Mouse (Mus musculus): ENCODE data around the gene Carns1. TPM values are rescaled to one million over a fixed set of nuclear protein-coding genes. Genes with fewer than 3 reads are reported as not detected.

The Carns1 gene
- polyA plus RNA-seq, 1 experiment from 2014 or later = 6.0 TPM

- H3K9me3 ChIP-seq (ENCODE audit: control insufficient read depth, low read length) = no peaks in the 10 kb centered on the region
- WGBS = 65% methylated on average over 6 of the region's 6 CpGs
- no peak overlapping the region for H3K27ac ChIP-seq
- H3K4me2 ChIP-seq (replicated peaks) = no peak overlapping the region
- H3K27me3 ChIP-seq (ENCODE audit: control insufficient read depth, insufficient read depth, low read length) = no peaks in the 10 kb centered on the region
- ATAC-seq (ENCODE audit: low FRiP score) = no peak
- no peak overlapping the region for H3K4me3 ChIP-seq (replicated peaks; ENCODE audit: low read length)
- H3K9ac ChIP-seq = no peak overlapping the region
- DNase-seq (ENCODE audit: low spot score) = no peak
- no peaks in the 10 kb centered on the region for H3K4me1 ChIP-seq (replicated peaks; ENCODE audit: control insufficient read depth, insufficient read depth, low read length)
- peaks cover 76% of the 10 kb centered on the region for H3K36me3 ChIP-seq (replicated peaks; ENCODE audit: control insufficient read depth, insufficient read depth)
Measured at GRCm38 (mm10) chr19:4155223-4156072, 19.8 kb downstream of the Carns1 start.

GRCm38 (mm10) chr19:4154437-4155222 is 20.6 kb downstream of the Carns1 start:
- DNase-seq (ENCODE audit: low spot score) (no peak), ATAC-seq (ENCODE audit: low FRiP score) (no peak)
- Histone ChIP-seq H3K9me3 (ENCODE audit: control insufficient read depth, low read length) (no peaks in the 10 kb centered on the region), H3K4me2 (replicated peaks) (no peak overlapping the region), H3K4me1 (replicated peaks; ENCODE audit: control insufficient read depth, insufficient read depth, low read length) (0 out of 2 replicates have a peak, but pooled peaks cover 1% of the 10 kb centered on the region), H3K9ac (no peak overlapping the region), H3K4me3 (replicated peaks; ENCODE audit: low read length) (no peak overlapping the region), H3K27me3 (ENCODE audit: control insufficient read depth, insufficient read depth, low read length) (no peaks in the 10 kb centered on the region), H3K36me3 (replicated peaks; ENCODE audit: control insufficient read depth, insufficient read depth) (peaks cover 73% of the 10 kb centered on the region), H3K27ac (no peak overlapping the region)
- 87% methylated on average over 10 of the region's 13 CpGs for WGBS

GRCm38 (mm10) chr19:4153232-4153654 is 22.0 kb downstream of the Carns1 start, which contains the start of gene Ptprcap:
Gene Ptprcap, plus strand, starts transcription at chr19:4153604.
- DNase-seq (ENCODE audit: low spot score) = no peak

GRCm38 (mm10) chr19:4152445-4153231 is 22.6 kb downstream of the Carns1 start:
- H3K9me3 ChIP-seq (ENCODE audit: control insufficient read depth, low read length) = no peaks in the 10 kb centered on the region
- no peak for DNase-seq (ENCODE audit: low spot score)
- no peaks in the 10 kb centered on the region for H3K27me3 ChIP-seq (ENCODE audit: control insufficient read depth, insufficient read depth, low read length)
- no peak overlapping the region for H3K9ac ChIP-seq
- no peak overlapping the region for H3K4me2 ChIP-seq (replicated peaks)
- WGBS = 85% methylated on average over 8 of the region's 8 CpGs
- no peak overlapping the region for H3K4me3 ChIP-seq (replicated peaks; ENCODE audit: low read length)
- peaks cover 53% of the 10 kb centered on the region for H3K36me3 ChIP-seq (replicated peaks; ENCODE audit: control insufficient read depth, insufficient read depth)
- ATAC-seq (ENCODE audit: low FRiP score) = no peak
- H3K27ac ChIP-seq = no peak overlapping the region
- H3K4me1 ChIP-seq (replicated peaks; ENCODE audit: control insufficient read depth, insufficient read depth, low read length) = peaks cover 14% of the 10 kb centered on the region

More at GRCm38 (mm10) chr19:4153232-4153654, 22.0 kb downstream of the Carns1 start, which contains the start of gene Ptprcap:
- Histone ChIP-seq H3K9ac (no peak within 1 kb of the TSS), H3K9me3 (ENCODE audit: control insufficient read depth, low read length) (no peaks in the 10 kb centered on the region), H3K27ac (no peak within 1 kb of the TSS), H3K36me3 (replicated peaks; ENCODE audit: control insufficient read depth, insufficient read depth) (peaks cover 59% of the 10 kb centered on the region), H3K4me1 (replicated peaks; ENCODE audit: control insufficient read depth, insufficient read depth, low read length) (peaks cover 9% of the 10 kb centered on the region), H3K4me2 (replicated peaks) (no peak within 1 kb of the TSS), H3K27me3 (ENCODE audit: control insufficient read depth, insufficient read depth, low read length) (no peaks in the 10 kb centered on the region), H3K4me3 (replicated peaks; ENCODE audit: low read length) (no peak within 1 kb of the TSS)
- 76% methylated on average over 11 of the region's 11 CpGs for WGBS
- no peak for ATAC-seq (ENCODE audit: low FRiP score)

- no peak overlapping the region for H3K4me2 ChIP-seq (replicated peaks)
- no peaks in the 10 kb centered on the region for H3K9me3 ChIP-seq (ENCODE audit: control insufficient read depth, low read length)
- DNase-seq (ENCODE audit: low spot score) (no peak), ATAC-seq (ENCODE audit: low FRiP score) (no peak)
- no peak overlapping the region for H3K4me3 ChIP-seq (replicated peaks; ENCODE audit: low read length)
- H3K27me3 ChIP-seq (ENCODE audit: control insufficient read depth, insufficient read depth, low read length) = no peaks in the 10 kb centered on the region
- H3K9ac ChIP-seq = no peak overlapping the region
- H3K4me1 ChIP-seq (replicated peaks; ENCODE audit: control insufficient read depth, insufficient read depth, low read length) = peaks cover 14% of the 10 kb centered on the region
- WGBS = 89% methylated on average over 5 of the region's 5 CpGs
- no peak overlapping the region for H3K27ac ChIP-seq
- H3K36me3 ChIP-seq (replicated peaks; ENCODE audit: control insufficient read depth, insufficient read depth) = peaks cover 46% of the 10 kb centered on the region
Measured at GRCm38 (mm10) chr19:4151898-4152297, 23.4 kb downstream of the Carns1 start.

GRCm38 (mm10) chr19:4151488-4151860 is 23.8 kb downstream of the Carns1 start:
- peaks cover 42% of the 10 kb centered on the region for H3K36me3 ChIP-seq (replicated peaks; ENCODE audit: control insufficient read depth, insufficient read depth)
- no peaks in the 10 kb centered on the region for H3K9me3 ChIP-seq (ENCODE audit: control insufficient read depth, low read length)
- H3K4me3 ChIP-seq (replicated peaks; ENCODE audit: low read length) = no peak overlapping the region
- H3K27me3 ChIP-seq (ENCODE audit: control insufficient read depth, insufficient read depth, low read length) = no peaks in the 10 kb centered on the region
- H3K4me2 ChIP-seq (replicated peaks) = no peak overlapping the region
- ATAC-seq (ENCODE audit: low FRiP score) (no peak), DNase-seq (ENCODE audit: low spot score) (no peak)
- H3K9ac ChIP-seq = no peak overlapping the region
- no peak overlapping the region for H3K27ac ChIP-seq
- WGBS = 90% methylated on average over 4 of the region's 5 CpGs
- H3K4me1 ChIP-seq (replicated peaks; ENCODE audit: control insufficient read depth, insufficient read depth, low read length) = peaks cover 14% of the 10 kb centered on the region

GRCm38 (mm10) chr19:4150567-4151487 is 24.5 kb downstream of the Carns1 start:
- WGBS = 90% methylated on average over 22 of the region's 22 CpGs
- Histone ChIP-seq H3K4me1 (replicated peaks; ENCODE audit: control insufficient read depth, insufficient read depth, low read length) (peaks cover 14% of the 10 kb centered on the region), H3K9me3 (ENCODE audit: control insufficient read depth, low read length) (no peaks in the 10 kb centered on the region), H3K27me3 (ENCODE audit: control insufficient read depth, insufficient read depth, low read length) (no peaks in the 10 kb centered on the region), H3K36me3 (replicated peaks; ENCODE audit: control insufficient read depth, insufficient read depth) (peaks cover 35% of the 10 kb centered on the region), H3K9ac (no peak overlapping the region), H3K27ac (no peak overlapping the region), H3K4me3 (replicated peaks; ENCODE audit: low read length) (no peak overlapping the region), H3K4me2 (replicated peaks) (no peak overlapping the region)
- DNase-seq (ENCODE audit: low spot score) (no peak), ATAC-seq (ENCODE audit: low FRiP score) (no peak)

GRCm38 (mm10) chr19:4149764-4150461 is 25.4 kb downstream of the Carns1 start:
- no peaks in the 10 kb centered on the region for H3K27me3 ChIP-seq (ENCODE audit: control insufficient read depth, insufficient read depth, low read length)
- H3K36me3 ChIP-seq (replicated peaks; ENCODE audit: control insufficient read depth, insufficient read depth) = peaks cover 31% of the 10 kb centered on the region
- no peak overlapping the region for H3K4me3 ChIP-seq (replicated peaks; ENCODE audit: low read length)
- WGBS = 93% methylated on average over 17 of the region's 17 CpGs
- no peak overlapping the region for H3K27ac ChIP-seq
- no peak overlapping the region for H3K9ac ChIP-seq
- H3K4me1 ChIP-seq (replicated peaks; ENCODE audit: control insufficient read depth, insufficient read depth, low read length) = peaks cover 14% of the 10 kb centered on the region
- no peaks in the 10 kb centered on the region for H3K9me3 ChIP-seq (ENCODE audit: control insufficient read depth, low read length)
- peak overlapping the region; percentile 75 for H3K4me2 ChIP-seq (replicated peaks)
- DNase-seq (ENCODE audit: low spot score) (no peak), ATAC-seq (ENCODE audit: low FRiP score) (no peak)
